Mouse (Mus musculus) lung, postnatal 10 days (tissue): ENCODE results near the gene Aldh3b1.

Experiments
- DNase-seq: peaks from one replicate; pipeline ENCODE4 v3.0.0; 2021

Gene Aldh3b1

DNA sequence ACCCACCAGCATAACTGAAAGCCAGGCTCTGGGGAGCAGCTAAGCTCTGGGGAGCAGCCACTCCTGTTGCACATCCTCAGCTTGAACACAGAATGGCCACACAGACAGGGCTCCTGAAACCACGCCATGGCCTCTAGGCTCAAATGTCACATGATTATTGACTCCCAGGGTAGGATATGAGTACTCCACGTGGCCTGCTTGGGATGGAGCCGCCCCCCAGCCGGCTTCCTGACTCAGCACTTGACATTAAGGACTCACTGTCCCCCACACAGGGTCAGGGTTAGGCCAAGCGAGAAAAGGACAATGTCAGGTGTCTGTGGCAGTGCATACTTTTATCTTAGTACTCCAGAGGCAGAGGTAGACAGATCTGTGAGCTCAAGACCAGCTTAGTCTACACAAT is 19.4 kb downstream of the Aldh3b1 start:
- DNase-seq, result no peak

DNA sequence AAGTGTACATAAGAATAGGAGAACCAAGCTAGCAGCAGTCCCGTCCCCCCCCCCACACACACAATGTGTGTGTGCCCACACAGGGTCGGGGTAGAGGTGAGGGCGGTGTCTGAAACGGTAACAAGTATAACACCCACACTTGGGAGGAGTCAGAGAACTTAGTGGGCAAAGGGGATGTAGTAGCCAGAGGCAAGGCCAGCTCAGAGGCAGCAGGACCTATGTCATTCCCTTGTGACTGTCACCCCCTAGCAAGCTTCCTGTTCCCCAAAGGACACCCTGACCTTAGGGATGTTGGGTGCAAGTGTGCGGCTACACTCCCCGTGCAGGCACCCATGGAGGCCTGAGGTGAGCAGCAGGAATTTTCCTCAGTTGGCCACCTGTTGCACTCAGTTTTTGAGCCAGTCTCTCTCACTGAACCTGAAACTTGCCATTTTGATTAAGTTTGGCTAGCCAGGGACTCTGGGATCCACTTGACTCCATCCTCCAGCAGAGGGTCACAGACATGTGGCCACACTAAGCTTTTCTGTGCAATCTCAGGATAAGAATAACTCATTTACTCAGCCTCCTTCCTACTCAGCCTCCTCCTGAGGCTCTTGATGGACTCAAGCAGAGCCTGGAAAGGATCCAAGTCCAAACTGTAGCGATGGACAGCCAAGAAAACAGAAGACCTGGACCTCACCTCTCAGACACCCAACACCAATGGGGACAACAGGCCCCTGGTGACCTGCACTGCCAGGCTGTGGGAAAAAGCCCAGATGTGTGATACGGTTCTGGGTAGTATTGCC is 21.5 kb downstream of the Aldh3b1 start:
- no peak for DNase-seq

DNA sequence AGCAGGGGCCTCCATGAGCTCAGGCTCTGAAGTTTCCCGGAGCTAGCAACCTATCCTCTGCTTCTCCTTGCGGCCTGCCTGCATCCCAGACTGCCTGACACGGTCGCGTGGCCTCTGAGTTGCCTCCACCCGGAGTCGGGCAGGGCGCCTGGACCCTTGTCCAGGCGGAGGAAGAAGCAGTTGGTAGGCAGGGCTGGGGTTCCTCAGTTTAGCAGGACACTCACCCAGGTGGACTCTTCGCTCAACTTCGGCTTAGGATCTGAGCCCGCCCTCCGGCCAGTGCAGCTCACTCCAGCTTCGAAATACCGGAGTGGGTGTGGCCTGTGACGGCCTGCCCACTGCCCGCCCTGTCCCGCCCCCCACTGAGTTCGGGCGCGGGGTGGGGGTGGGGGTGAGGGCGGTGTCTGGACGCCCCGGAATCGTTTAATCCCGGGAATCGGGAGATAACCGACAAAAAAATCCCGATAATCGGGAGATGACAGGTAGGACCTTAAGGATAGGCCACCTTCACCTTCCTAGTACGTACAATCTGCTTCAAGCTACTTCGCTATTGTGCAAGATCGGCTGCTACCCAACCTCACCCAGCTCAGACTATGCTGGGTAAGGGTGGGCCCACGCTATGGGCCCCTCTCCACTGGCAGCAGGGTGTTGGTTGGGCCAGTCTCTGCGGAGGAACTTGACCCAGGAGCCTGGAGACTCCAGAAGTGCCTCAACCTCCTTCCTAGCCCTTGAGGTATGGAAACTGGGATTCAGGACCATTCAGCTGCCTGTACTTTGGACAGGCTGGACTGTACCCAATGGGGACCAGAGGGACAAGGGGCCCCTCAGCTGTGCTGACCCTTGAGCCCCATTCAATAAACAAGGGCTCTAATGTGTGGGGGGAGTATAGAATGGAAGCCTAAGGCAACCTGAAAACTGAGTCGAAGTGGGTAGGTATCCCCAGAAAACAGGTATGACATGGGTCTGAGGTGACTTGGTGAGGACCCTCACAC is 22.5 kb downstream of the Aldh3b1 start, which contains the start of gene Tcirg1:
Tcirg1 (minus strand) TSS at position 339 of the 992 bp plus-strand sequence.
- DNase-seq, result peak; percentile 86

DNA sequence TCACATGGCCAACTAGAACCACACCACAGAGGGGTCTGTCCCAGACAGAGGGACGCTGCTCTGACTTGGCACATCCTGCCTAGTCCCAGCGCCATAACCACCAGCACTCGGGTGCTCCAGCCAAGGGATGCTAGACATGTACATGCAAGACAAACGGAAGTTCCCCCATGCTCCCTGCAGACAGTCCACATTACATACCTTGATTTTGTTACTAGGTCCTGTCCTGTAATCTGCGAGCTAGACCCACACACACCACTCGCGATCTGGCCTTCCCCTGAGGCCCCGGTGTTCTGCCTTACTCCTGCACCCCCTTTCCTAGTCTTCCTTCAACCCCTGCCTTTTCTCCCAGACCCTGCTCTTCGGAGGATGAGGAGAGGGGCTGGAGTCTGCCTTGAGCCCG is 23.3 kb downstream of the Aldh3b1 start:
- no peak for DNase-seq

DNA sequence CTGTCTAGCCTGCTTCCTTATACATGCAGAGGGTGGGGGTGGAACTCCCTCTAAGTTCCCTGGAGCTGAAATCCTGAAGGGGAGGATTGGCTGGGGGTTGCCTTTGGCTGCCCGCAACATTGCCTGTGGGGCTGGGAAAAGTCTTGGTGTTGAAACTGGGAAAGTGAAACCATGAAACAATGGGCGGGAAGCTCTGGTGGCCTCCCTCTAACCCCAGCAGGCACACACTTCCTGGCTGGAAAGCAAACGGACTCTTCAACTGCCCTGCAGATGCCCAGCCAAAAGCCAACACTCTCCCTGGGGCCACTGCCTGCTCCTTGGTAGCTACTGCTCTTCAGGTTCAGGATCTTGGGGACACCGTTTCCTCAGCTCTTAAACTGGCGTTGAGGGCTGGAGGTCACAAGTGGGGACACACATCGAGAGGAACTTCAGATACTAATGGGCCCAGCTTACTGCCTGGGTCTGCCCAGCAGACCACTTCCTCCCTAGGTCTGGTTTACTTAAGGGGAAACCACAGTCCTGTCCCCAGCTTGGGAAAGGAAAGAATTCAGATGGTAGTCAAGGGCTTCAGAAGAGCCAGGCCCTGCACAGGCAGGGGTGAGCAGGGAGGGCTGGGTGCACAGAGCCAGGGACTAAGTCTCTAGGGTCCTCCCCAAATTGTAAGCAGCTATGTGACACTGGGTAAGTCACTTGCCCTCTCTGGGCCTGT is 24.2 kb downstream of the Aldh3b1 start:
- peak; percentile 81 for DNase-seq

DNA sequence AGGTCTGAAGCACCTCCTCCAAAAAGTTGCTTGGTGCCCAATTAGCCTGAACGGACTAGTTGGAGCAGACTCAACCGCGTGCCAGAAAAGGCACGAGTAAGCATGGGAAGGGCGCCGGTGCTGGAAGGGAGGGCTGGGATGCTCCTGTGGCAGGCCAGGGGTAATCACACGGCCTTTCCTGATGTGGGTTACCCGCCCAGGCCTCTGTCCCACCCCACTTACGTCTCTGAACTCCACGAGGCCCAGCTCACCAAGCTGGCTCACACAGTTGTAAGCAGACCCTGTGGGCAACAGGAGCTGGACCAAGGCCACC is 25.3 kb downstream of the Aldh3b1 start:
- no peak for DNase-seq

GRCm38 (mm10) chr19:3903648-3904362 is 25.8 kb downstream of the Aldh3b1 start:
- DNase-seq, result no peak

- DNase-seq, result no peak
These were observed 26.6 kb downstream of the Aldh3b1 start for GRCm38 (mm10) chr19:3902966-3903365.

- DNase-seq, result no peak
These were observed 30.0 kb downstream of the Aldh3b1 start for GRCm38 (mm10) chr19:3899618-3900017.

GRCm38 (mm10) chr19:3898952-3899351 is 30.7 kb downstream of the Aldh3b1 start:
- no peak for DNase-seq

DNA sequence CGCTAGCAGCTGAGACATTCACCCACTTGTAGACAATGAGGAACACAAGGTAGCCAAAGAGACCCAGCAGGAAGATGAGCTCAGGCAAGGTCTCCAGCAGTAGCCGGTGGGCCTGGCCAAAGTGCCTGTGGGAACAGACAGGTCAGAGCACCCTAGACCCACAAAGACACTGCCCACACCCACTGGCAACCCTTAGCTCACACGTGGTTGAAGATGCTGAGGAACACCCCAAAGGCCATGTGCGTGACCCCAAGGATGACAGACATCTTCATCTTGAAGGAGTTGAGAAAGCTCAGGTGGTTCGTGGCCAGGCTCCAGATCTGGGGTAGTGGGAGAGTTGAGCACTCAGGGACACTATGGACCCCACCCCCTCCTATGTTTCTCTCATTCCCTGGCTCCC is 32.1 kb downstream of the Aldh3b1 start:
- no peak for DNase-seq

- no peak for DNase-seq
These were observed 33.4 kb downstream of the Aldh3b1 start for GRCm38 (mm10) chr19:3896208-3896607.

GRCm38 (mm10) chr19:3895171-3895631 is 34.4 kb downstream of the Aldh3b1 start:
- DNase-seq, result no peak

DNA sequence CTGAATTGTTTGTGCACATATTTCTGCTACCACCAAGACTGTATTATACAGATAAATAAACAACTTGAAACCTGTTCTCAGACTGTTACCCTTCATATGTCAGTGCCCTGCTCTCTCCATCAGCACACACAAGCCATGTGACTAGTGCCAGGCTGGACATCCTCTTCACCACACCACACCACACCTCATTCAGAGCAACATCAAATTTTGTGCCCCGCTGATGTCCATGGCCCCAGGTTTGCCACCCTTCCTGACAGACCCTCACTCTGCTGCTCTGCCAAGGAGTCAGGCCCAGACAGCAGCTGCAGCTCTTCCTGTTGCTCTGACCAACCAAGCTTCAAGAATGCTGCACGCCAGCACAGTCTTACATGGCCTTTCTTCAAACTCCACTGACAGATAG is 35.3 kb downstream of the Aldh3b1 start:
- DNase-seq, result no peak

GRCm38 (mm10) chr19:3893545-3894116 is 36.0 kb downstream of the Aldh3b1 start:
- DNase-seq, result no peak

- DNase-seq, result no peak
These were observed 39.4 kb downstream of the Aldh3b1 start for GRCm38 (mm10) chr19:3890181-3890580.

- DNase-seq, result no peak
These were observed 40.5 kb downstream of the Aldh3b1 start for GRCm38 (mm10) chr19:3889096-3889495.

GRCm38 (mm10) chr19:3884325-3884990 is 45.1 kb downstream of the Aldh3b1 start:
- DNase-seq, result peak; percentile 25

- no peak for DNase-seq
These were observed 47.4 kb downstream of the Aldh3b1 start for GRCm38 (mm10) chr19:3882214-3882613.

DNA sequence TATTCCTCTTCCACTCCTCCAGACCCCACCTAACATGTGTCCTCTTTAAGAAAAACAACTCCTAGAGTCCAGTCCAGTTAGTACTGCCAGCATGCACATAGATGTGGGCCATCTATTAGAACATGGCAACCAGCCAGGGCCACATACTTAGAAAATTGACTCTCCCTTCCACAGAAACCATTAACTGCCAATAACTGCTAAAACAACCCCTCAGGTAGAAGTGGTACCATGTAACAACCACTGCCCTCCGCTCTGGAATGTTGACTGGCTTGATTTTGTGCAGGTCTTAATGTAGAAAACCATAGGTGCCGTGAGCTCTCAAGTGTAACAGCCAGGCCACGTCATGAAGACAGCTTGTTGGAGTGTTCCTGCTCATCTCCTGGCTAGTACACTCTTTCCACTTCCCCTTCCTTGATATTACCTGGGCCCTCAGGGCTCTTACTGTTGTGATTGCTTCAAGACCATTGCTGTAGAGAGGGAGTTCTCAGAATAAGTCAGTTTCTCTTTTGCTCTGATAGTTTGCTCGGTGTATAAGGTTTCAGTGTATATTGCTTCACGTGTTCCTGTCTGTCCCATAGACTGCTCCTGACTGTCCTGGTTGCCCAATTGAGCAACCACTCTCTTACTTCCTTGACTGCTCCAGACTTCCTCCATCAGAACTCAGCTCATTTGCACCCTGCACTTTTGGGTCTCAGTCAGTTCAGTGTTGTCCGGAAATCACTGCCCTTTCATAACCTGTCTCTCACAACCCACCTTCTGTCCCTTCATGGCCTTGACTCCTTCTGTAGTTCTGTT is 49.4 kb downstream of the Aldh3b1 start:
- peak; percentile 39 for DNase-seq

- no peak for DNase-seq
These were observed 54.6 kb downstream of the Aldh3b1 start for GRCm38 (mm10) chr19:3875045-3875444.
